Mouse (Mus musculus) adrenal gland (tissue): ENCODE results near the gene Crtam.

Source experiments
- intact Hi-C: fragments of 180-260 bp; cut with DNase I; formaldehyde crosslinking; loops from one replicate; pipeline ENCODE4 v1.15.1; 2025
- long read RNA-seq, 2 experiments: library from polyadenylated mRNA; unstranded; transcript quantifications; one replicate each; pipeline ENCODE4 v2.0.0; 2020; ENCODE audit warnings: borderline replicate concordance in 1 of 2; ENCODE audit not compliant: insufficient replicate concordance in 1 of 2

Gene Crtam
- long read RNA-seq, experiment 1: 0 reads
- long read RNA-seq, experiment 2: 0 reads

DNA sequence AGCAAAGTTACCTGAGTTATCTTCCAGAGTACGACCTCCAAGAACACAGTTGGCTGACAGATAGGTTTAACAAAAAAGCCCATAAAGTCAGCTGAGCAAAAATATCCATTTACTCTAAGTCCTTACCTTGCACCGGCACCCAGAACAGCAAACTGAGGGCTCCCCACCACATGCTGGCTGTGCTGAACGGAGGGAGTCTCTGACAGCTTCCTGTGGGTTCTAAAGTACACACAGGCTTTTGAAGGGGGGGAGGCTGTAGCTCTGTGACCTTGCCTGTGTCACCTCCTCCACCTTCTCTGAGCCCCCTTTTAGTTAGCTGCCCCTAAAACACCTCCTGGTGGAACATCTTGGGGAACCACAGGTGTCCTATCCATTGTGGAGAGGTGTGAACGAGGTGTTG lies at the start of gene Crtam:
Gene Crtam (minus strand): TSS at position 214 of the 400 bp plus-strand sequence.
- intact Hi-C loops: no loop called here

DNA sequence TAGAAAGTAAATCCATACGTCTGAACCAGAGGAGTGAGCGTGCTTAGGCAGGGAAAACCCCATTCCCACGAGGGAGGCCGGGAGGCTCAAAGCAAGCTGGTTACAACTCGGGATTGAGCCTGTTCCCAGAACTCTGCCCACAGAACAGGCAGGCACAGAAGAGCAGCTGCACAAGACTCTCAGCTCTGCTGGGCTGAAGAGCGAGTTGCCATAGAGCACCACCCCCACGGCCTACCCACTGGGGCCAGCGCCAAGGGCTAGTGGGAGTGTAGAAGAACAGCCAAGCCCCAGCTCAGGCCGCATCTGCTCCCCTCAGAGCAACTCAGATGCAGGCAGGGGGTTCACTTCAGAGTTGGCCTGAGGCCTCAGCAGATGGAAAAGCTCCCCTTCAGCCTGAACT lies 49.7 kb upstream of the Crtam start:
- intact Hi-C loops: no loop called here

DNA sequence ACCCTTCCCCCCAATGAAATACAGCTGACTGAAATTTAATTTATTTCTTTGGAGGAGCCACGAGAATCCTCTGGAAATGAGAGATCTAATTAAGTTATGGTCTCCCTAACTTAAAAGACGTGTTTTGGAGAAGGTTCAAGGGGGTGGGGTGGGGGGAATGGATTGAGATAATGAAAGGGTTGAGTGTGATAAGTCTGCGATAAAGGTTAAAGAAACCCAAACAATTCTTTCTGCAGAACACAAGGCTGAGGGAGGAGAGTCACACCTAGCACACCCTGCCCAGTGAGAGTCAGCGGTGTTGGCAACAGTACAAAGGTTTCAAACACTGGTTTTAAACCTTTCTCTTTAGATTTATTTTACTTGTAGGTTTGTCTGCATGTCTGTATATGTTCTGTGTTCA lies 49.0 kb upstream of the Crtam start:
- intact Hi-C loops: no loop called here

DNA sequence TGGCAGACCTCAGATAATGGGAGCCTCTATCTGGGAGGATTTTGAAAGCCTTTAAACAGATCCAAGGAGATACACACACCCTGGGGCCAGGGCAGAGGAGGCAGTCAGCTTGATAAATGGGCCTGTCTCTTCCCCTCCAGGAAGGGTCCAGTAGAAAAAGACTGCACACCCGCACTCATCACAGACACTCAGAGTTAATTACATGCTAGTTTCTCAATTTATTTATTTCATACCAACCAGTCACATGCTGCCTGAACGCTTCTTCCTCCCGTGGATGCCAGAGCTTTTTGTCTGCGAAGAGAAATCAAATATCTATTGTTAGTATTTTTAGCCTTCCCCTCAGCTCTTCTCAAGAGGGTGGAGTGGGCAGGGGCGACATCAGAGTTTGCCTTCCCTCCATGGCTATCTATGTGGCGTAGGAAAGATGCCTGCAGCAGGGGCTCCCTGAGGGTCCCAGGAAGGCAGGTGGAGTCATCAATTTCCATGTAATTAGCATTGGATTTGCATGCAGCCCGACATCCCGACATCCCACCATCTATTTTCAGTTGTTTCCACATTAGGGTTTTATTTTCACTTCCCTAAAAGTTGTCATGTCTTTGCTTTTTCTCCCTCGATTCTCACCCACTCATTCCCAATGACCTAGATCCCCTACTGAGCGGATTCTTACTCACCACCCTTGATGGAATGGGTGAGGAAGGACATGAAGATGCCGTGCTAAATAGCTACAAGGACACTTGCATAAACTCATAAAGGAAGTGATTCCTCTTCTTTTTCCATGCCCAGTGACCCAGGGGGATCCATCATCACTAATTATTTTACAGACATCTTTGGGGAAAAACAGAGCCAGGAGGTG lies 46.9 kb upstream of the Crtam start:
- intact Hi-C loops: no loop called here

DNA sequence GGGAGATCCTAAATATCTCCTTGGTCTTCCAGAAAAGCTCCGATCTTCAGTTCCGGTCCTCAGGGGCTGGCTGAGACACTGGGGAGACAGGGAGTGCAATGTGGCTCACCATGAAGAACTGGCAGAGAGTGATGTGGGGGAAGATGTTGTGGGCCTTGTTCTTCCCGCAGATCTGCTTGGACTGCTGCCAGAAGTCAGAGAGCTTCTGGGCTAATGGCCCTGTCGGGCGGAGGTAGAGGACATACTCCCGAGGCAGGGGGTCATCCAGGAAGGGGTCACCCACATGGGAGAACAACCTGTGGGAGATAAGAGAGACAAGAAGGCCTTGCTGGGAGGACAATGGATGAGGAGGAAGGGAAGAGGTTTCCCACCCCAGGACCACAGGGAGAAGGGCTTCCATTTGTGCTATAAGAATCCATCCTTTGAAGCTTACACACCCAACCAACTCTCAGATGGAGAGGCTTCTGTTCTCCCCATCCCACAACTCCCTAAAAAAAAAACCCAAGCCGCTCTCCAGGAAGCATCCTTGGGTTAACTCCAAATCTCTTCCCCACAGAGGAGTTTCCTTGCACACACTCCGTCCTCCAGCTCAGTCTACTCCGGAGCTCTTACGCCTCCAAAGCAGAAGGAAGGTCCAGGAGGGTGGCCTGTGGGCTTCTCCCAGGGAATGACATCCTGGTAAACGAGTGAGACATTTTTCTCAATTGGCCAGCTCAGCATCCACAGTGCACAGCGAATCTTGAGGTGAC lies 46.1 kb upstream of the Crtam start:
- intact Hi-C loops: no loop called here

DNA sequence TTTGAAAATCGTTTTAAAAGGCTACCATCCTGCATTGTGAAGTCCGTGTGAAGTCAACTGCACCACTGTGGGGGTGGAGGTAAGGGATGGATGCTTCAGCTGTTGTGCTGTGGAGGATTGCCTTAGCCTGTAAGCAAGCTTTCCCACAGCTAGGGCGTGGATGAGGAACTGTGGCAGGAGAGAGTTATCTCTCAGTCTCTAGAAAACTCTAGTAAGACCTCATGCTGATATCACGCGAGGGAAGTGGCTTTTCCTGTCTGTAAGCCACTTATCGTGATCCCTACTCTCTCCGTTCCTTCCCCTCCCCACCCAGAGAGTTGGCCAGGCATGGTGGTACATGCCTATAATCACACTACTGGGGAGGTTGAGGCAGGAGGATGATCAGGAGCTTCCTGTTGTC lies 44.9 kb upstream of the Crtam start:
- intact Hi-C loops: no loop called here

DNA sequence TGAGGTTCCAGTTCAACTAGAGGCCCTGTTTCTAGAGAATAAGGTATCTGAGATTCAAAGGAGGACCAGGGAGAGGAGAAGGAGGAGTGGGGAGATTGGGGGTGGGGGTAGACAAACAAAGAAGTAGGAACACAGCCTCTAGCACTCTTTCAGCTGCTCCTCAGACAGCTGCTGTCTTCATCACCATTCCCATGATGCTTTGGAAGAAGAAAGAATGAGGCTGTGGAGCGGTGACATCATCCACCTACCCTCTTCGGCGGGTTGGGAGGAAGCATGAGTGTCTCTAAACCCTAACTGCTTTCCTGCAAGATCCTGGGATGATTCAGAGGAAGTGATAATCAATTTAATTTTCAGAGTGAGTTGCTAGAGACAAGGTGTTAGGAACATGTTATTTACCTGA lies 44.4 kb upstream of the Crtam start:
- intact Hi-C loops: no loop called here

DNA sequence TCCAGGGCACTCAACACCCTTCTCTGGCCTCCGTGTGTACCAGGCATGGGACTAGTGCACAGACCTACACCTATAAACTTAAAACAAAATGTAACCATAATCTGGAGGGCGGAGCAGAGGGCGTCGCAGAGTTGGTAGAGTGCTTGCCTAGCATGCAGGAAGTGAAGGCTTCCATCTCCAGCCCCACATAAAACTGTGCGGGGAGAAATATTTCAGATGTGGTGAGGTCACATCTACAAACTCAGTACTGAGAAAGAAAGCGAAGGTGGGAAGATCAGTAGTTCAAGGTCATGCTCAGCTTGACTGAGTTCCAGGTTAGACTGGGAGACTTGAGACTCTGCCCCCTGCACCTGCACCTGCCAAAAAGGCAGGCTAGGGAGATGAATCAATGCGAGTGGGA lies 43.8 kb upstream of the Crtam start:
- intact Hi-C loops: no loop called here

DNA sequence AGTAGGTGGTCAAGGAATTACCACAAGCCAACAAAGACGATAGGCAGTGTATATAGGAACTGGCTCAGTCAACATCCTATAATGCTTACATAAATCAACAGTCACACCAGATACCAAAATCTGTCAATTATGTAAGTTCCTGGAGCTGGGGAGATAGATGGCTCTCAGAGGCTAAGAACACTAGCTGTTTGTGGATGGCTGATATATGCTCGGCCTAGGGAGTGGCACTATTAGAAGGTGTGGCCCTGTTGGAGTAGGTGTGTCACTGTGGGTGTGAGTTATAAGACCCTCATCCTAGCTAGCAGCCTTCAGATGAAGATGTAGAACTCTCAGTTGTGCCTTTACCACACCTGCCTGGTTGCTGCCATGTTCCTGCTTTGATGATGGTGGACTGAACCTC lies 43.2 kb upstream of the Crtam start:
- intact Hi-C loops: no loop called here

DNA sequence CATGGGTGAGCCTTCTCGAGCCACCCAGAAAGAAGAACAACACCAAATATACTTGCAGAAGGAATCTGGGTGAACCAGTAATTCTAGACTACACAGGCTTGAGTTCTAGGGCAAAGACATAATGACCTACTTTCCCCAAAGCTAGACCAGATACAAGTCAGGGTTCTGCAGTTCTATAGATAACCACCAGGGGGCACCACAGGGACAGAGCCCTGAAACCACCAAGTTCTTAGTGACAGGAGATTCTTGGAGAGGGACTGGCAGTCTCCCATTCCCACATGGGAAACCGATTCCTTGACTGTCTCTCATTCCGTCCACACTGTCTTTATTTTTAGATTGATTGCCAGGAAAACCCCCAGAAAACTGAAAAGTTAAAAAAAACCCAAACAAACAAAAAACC lies 40.2 kb upstream of the Crtam start:
- intact Hi-C loops: loop anchor here (2.0 kb wide), 1 partner anchor 138 kb away; no protein-coding TSS in a partner anchor

DNA sequence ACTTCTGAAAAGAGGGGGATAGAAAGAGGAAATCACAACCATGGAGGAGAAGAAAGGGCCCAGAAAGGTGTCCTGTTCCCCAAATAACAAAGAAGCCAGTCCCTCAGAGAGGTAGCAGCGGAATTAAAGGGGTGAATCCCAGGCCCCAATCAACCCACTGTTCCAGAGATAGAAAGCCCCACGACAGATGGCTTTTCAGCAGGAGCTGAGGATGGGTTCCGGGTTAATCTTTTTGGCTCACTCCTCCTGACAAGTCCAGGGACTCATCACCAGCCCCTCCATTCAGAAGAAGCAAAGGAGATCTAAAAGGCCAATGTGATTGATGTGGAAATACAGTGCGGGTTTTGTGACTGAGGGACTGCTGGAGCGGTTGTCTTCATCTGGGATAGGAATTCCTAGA lies 39.2 kb upstream of the Crtam start:
- intact Hi-C loops: loop anchor here (2.0 kb wide), 1 partner anchor 139 kb away; no protein-coding TSS in a partner anchor

DNA sequence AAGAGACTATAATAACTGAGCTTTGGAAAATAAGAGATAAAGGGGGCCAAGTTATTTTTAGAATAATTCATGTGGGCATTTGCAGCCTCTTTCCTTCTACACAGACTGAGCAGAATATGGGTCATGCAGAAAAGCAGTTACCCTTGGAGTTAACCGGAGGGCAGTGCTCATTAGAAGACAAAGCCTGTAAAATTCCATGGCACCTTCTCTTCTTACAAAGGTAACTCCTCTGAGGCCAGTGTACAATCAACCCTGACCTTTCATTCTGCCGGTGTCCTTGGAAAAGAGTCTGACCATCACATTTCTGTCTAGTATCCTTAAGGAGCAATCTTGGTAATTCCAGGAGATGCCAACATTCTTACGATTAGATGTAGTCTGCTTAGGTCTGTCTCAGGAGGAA lies 37.0 kb upstream of the Crtam start:
- intact Hi-C loops: no loop called here

DNA sequence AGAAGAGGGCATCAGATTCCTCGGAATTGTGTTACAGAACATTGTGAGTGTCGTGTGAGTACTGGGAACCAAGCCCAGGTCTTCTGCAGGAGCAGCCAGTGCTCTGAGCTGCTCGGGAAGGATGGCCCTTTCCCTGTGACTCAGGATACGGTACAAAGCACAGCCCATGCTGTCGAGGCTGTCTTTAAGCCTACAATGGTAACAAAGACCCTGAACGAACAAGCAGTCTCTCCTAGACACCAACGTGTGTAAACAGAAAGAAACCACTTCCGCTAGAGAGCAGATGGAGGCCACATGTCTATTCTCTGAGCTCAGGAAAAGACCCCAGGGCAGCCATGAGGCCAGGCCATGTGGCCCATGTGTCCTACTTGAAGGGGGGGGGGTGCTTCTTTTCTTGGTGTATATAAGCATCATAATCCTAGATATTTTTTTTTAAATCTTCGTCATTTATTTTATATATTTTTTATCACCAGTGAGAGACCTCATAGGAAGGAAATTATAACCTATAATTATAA lies 33.8 kb upstream of the Crtam start:
- intact Hi-C loops: no loop called here

DNA sequence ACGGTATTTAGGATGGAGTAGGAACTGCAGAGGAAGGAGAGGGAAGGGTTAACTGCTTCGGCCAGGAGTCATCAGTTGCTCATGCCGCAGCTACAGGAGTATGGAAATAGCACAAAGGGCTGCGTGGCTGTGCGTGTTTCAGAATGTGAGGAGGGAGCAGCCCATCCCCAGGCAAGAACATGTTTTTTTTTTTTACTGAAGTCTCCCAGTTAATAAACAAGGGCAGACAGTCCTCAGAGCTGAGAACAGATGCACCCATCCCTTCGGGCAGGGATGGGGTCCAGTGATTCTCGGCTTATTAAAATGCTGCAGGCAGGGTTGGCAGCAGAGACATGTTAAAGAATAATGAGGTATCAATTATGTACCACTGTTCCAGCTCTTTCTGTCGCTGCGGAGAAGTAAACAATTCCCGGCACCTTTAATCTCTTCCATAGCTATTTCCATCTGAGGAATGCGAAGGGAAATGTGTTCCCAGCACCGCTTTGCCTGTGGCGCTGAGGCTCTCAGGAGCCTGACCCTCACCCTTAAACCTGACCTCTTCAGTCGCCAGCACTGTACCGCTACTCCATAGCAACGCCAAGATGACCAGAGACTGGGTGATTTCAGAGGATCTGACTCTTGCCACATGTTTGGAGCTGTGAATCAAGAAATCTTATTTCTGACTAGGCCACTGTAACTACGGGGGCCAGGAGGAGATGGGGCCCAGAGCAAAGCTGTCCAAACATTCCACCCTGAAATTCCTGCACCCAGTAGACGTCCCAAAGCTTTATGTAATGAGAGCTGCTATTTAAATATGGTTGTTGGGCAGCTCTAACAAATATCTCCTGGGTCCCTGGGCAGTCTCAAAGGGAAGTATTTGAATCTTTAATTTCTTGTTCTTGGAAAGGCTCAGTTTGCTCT lies 27.4 kb upstream of the Crtam start:
- intact Hi-C loops: no loop called here

DNA sequence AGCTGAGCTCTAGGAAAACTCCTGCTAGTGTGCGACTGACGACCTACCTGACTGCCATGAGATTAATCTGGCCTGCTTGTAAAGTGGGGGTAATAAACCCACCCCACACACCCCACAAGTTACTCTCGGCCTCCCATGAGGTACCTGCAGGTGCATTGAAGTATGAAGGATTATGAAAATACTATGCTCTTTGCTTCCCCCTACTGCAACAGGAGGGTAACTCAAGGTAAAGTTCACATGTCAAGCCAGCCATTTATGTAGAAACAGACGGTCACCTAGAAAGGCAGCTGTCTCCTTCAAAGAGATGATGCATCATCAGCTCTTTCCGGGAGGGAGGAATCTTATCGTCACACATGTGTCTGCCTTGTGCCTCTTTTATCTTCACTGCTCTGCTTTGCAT lies 25.4 kb upstream of the Crtam start:
- intact Hi-C loops: loop anchor here (5.0 kb wide), 1 partner anchor 38 kb away; no protein-coding TSS in a partner anchor

DNA sequence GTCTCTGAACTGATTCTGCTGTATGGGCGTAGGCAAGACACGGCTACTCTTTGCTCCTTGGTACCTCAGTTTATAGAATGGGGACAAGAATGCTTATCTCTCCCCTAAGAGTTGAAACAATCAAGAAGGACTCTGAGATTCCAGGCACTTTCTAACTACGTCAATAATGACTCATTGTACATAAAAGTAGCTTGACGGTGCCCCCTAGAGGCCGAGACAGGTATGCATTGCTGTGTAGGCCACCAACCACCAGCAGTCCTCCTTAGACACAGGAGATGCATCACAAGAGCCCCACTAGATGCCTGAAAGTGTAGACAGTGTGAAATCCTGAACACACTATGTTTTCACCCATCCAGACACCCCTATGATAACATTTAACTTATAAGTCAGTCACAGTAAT lies 24.0 kb upstream of the Crtam start:
- intact Hi-C loops: loop anchor here (5.0 kb wide), 1 partner anchor 36 kb away; no protein-coding TSS in a partner anchor

DNA sequence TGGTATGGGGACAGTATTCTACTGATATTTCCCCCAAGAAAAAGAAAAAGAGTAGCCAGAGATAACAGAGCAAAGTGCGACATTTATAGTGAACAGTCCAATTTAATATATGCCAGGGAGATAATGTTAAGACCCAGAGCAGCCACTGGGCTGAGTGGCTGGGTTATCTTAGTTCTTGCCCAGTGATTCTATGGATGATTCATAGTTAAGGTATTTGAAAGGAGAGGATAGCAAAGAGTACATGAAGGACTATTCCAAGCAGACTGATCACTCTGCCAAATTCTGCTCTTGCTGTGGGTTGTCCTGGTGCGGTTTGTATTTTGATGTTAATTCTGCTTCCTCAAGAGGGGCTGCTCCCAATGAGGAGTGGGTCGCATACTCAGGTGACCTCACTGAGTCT lies 17.3 kb upstream of the Crtam start:
- intact Hi-C loops: no loop called here

DNA sequence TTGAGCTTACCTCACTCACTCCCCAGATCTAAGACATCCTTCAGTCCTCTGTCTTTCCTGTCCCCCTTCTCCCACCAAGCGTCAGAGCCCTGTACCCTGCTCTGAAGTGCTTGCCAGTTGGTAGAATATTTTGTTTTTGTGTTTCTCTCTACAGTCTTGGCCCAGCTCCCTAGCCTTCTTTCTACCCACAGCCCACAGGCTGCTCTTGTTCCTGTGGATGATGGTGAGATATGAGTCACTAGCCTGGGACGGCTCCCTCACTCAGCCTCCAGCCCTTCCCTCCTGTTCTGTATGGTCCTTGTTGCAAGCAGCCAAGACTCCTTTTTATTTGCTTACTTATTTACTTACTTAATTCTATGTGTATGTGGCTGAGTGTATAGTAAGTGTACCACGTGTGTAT lies 16.1 kb upstream of the Crtam start:
- intact Hi-C loops: no loop called here

DNA sequence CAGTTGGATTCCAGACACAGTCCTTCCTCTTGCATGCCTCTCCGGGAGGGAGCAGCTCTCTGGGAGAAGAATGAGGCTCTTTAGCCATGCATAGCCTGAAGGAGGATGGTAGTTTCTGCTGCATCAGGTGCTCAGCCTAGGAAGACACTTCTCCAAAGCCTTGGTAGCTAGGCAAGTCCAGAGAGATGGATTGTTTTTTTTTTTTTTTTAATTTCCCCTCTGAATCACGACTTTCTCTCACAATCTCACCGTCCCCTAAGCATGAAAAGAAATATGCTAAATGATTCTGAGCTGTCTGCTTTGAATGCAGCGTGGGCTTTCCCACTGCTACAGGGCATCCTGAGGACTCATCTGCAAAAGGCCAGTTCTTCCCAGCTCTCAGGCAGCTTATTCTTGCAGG lies 10.1 kb upstream of the Crtam start:
- intact Hi-C loops: no loop called here

DNA sequence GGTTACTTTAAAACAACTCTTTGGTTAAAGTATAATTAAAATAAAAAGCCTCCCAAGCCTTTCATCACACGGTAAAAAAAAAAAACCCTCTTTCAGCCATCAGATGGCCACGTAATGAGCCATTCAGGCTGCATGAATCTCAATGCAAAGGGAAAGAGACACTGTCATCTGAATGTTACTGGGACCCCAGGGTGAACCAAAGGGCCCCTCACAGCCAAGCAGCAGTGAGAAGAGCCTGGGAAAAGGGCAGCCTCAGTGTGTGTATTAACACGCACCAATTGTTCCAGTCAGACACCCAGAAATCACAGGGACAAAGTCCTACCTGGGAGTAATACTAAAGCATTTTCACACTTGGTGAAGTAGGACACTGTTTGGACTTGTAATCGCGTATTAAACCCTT lies 8.0 kb upstream of the Crtam start:
- intact Hi-C loops: no loop called here
